In genomic region chr17:21623647-21624046, GRCm38 (mm10) we compare ENCODE assay signal across 19 mouse cellular contexts.
"Had no signal": no experiment of that assay in that cellular context is flagged by ENCODE, and none has a peak within 500 bp of the region (broad histone marks: within the 10 kb centered on the region; RNA-seq: fewer than 3 reads in every experiment).

No protein-coding gene starts in this region.

- H3K4me3 ChIP-seq: limb, embryonic 10.5 days; limb, embryonic 13.5 days; midbrain, embryonic 10.5 days; midbrain, embryonic 13.5 days; myocyte; neural tube, embryonic 13.5 days; stomach, embryonic 15.5 days had no signal

- DNase-seq: kidney, adult 18-20 months; kidney, adult 9 months; kidney, postnatal 14 days; kidney, postnatal 4 days; lung, adult 2 months; lung, postnatal 14 days; lung, postnatal 4 days; retina, postnatal 1 day; right cerebral cortex, postnatal 25 days; spleen, adult 18-20 months; thymus, postnatal 25 days had no signal

- H3K36me3 ChIP-seq: limb, embryonic 10.5 days; limb, embryonic 13.5 days; midbrain, embryonic 10.5 days; midbrain, embryonic 13.5 days; neural tube, embryonic 13.5 days; stomach, embryonic 15.5 days had no signal

- H3K27ac ChIP-seq: limb, embryonic 10.5 days; limb, embryonic 13.5 days; midbrain, embryonic 10.5 days; midbrain, embryonic 13.5 days; neural tube, embryonic 13.5 days; stomach, embryonic 15.5 days had no signal

- ATAC-seq: midbrain, embryonic 13.5 days; midbrain, embryonic 16.5 days had no signal

- H3K9ac ChIP-seq: limb, embryonic 13.5 days; midbrain, embryonic 13.5 days; neural tube, embryonic 13.5 days; stomach, embryonic 15.5 days had no signal

- H3K9me3 ChIP-seq: limb, embryonic 10.5 days; limb, embryonic 13.5 days; midbrain, embryonic 10.5 days; midbrain, embryonic 13.5 days; neural tube, embryonic 13.5 days; stomach, embryonic 15.5 days had no signal

- H3K4me2 ChIP-seq: limb, embryonic 13.5 days; midbrain, embryonic 13.5 days; neural tube, embryonic 13.5 days; stomach, embryonic 15.5 days had no signal

- H3K4me1 ChIP-seq: limb, embryonic 10.5 days; limb, embryonic 13.5 days; midbrain, embryonic 10.5 days; midbrain, embryonic 13.5 days; neural tube, embryonic 13.5 days; stomach, embryonic 15.5 days had no signal

- H3K27me3 ChIP-seq: limb, embryonic 13.5 days; midbrain, embryonic 13.5 days; neural tube, embryonic 13.5 days; stomach, embryonic 15.5 days had no signal
